Mouse (Mus musculus): ENCODE measurements at regions not wholly inside any gene's neighbourhood (a gene's known extent, or its start where the extent isn't known, plus 50 kb on each side); places are given as distances from the start of the nearest gene placed in this dataset.

- H3K79me2 ChIP-seq (ENCODE audit: control insufficient read depth, insufficient read depth): no peaks in the 10 kb centered on the region
- H3K27me3 ChIP-seq (ENCODE audit: control insufficient read depth, insufficient read depth, insufficient read length): no peaks in the 10 kb centered on the region
- no peaks in the 10 kb centered on the region for H3K36me3 ChIP-seq (ENCODE audit: control insufficient read depth, insufficient read depth)
- no peaks in the 10 kb centered on the region for H3K79me3 ChIP-seq (ENCODE audit: low read depth)
- no peak overlapping the region for H3K4me3 ChIP-seq (ENCODE audit: insufficient read depth, poor library complexity, severe bottlenecking)
- TF ChIP-seq CEBPB (IDR thresholded peaks at IDR 0.05; ENCODE audit: low read depth): no peak
- no peak overlapping the region for H3ac ChIP-seq (ENCODE audit: control insufficient read depth, insufficient read length, low read depth)
These were observed 115.0 kb downstream of the D3Ertd751e start for GRCm38 (mm10) chr3:41857446-41857845.

GRCm38 (mm10) chr3:41862674-41863073 lies 120.3 kb downstream of the D3Ertd751e start:
- Histone ChIP-seq H3K4me3 (ENCODE audit: insufficient read depth, poor library complexity, severe bottlenecking) (no peak overlapping the region), H3ac (ENCODE audit: control insufficient read depth, insufficient read length, low read depth) (no peak overlapping the region), H3K79me3 (ENCODE audit: low read depth) (no peaks in the 10 kb centered on the region), H3K79me2 (ENCODE audit: control insufficient read depth, insufficient read depth) (no peaks in the 10 kb centered on the region), H3K36me3 (ENCODE audit: control insufficient read depth, insufficient read depth) (no peaks in the 10 kb centered on the region), H3K27me3 (ENCODE audit: control insufficient read depth, insufficient read depth, insufficient read length) (no peaks in the 10 kb centered on the region)
- no peak for TF ChIP-seq CTCF (IDR thresholded peaks at IDR 0.05; ENCODE audit: control insufficient read depth, insufficient read depth, insufficient read length)

DNA sequence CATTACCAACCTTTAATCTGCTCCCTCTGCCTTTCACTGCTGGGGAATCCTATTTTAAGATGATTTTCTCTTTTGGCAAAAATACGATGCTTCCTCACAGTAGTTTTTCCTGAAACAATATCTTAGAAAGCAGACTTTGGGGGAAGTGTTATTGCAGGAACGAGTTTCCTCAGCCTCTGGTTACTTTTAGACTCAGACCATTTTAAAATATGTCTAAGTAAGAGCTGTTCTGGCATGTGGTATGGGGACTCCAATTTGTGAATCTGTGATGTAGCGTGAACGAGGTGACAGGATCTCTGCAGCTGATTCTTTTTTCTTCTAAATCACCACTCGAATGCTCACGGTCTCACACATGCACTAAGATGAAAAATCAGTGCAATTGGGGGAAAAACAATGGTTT lies 166.5 kb downstream of the D3Ertd751e start:
- TF ChIP-seq MYOG (IDR thresholded peaks at IDR 0.05; ENCODE audit: control insufficient read depth, extremely low read depth, insufficient read length): no peak
- TF ChIP-seq MAX (IDR thresholded peaks at IDR 0.05): no peak
- no peak for TF ChIP-seq FOSL1 (IDR thresholded peaks at IDR 0.05; ENCODE audit: insufficient read depth, low read length, poor library complexity, severe bottlenecking)
- TF ChIP-seq MYOD1 (IDR thresholded peaks at IDR 0.05; ENCODE audit: control insufficient read depth, insufficient read length, low read depth): no peak
- Histone ChIP-seq H3K4me3 (ENCODE audit: insufficient read depth, poor library complexity, severe bottlenecking) (no peak overlapping the region), H3ac (ENCODE audit: control insufficient read depth, insufficient read length, low read depth) (no peak overlapping the region), H3K79me2 (ENCODE audit: control insufficient read depth, insufficient read depth) (no peaks in the 10 kb centered on the region), H3K79me3 (ENCODE audit: low read depth) (no peaks in the 10 kb centered on the region), H3K27me3 (ENCODE audit: control insufficient read depth, insufficient read depth, insufficient read length) (no peaks in the 10 kb centered on the region), H3K36me3 (ENCODE audit: control insufficient read depth, insufficient read depth) (no peaks in the 10 kb centered on the region)

- Histone ChIP-seq H3K4me3 (ENCODE audit: insufficient read depth, poor library complexity, severe bottlenecking) (no peak overlapping the region), H3K79me3 (ENCODE audit: low read depth) (no peaks in the 10 kb centered on the region), H3K79me2 (ENCODE audit: control insufficient read depth, insufficient read depth) (no peaks in the 10 kb centered on the region), H3ac (ENCODE audit: control insufficient read depth, insufficient read length, low read depth) (no peak overlapping the region), H3K27me3 (ENCODE audit: control insufficient read depth, insufficient read depth, insufficient read length) (no peaks in the 10 kb centered on the region), H3K36me3 (ENCODE audit: control insufficient read depth, insufficient read depth) (no peaks in the 10 kb centered on the region)
- TF ChIP-seq CTCF (IDR thresholded peaks at IDR 0.05; ENCODE audit: control insufficient read depth, insufficient read depth, insufficient read length): no peak
- TF ChIP-seq CEBPB (IDR thresholded peaks at IDR 0.05; ENCODE audit: low read depth): no peak
These were observed 170.8 kb downstream of the D3Ertd751e start for GRCm38 (mm10) chr3:41913190-41913589.

DNA sequence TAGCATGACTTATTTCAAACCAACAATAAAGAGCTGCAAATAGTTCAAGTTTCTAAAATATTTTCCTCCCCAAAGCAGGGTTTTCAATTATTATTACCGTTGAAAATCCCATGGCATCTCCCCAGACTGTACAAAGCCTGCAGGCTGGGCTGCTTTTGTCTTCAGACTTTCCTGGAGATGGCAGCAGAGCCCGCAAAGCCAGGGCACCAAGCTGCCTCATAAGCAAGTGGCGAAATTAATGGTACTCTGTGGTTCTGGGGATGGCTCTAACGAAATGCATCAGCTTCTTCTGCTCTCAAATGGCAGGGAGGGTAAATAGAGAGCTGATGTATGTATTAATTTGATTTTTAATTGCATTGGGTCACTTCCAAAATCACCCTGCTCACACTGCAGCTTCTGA lies 197.4 kb downstream of the D3Ertd751e start:
- Histone ChIP-seq H3K79me3 (ENCODE audit: low read depth) (no peaks in the 10 kb centered on the region), H3K36me3 (ENCODE audit: control insufficient read depth, insufficient read depth) (no peaks in the 10 kb centered on the region), H3K79me2 (ENCODE audit: control insufficient read depth, insufficient read depth) (no peaks in the 10 kb centered on the region), H3K4me3 (ENCODE audit: insufficient read depth, poor library complexity, severe bottlenecking) (no peak overlapping the region), H3ac (ENCODE audit: control insufficient read depth, insufficient read length, low read depth) (no peak overlapping the region), H3K27me3 (ENCODE audit: control insufficient read depth, insufficient read depth, insufficient read length) (no peaks in the 10 kb centered on the region)
- TF ChIP-seq CEBPB (IDR thresholded peaks at IDR 0.05; ENCODE audit: low read depth) (no peak), MYOG (IDR thresholded peaks at IDR 0.05; ENCODE audit: control insufficient read depth, extremely low read depth, insufficient read length) (no peak), CTCF (IDR thresholded peaks at IDR 0.05; ENCODE audit: control insufficient read depth, insufficient read depth, insufficient read length) (no peak), MAX (IDR thresholded peaks at IDR 0.05) (no peak), FOSL1 (IDR thresholded peaks at IDR 0.05; ENCODE audit: insufficient read depth, low read length, poor library complexity, severe bottlenecking) (no peak), MYOD1 (IDR thresholded peaks at IDR 0.05; ENCODE audit: control insufficient read depth, insufficient read length, low read depth) (no peak), USF1 (IDR thresholded peaks at IDR 0.05; ENCODE audit: low read depth) (no peak)

DNA sequence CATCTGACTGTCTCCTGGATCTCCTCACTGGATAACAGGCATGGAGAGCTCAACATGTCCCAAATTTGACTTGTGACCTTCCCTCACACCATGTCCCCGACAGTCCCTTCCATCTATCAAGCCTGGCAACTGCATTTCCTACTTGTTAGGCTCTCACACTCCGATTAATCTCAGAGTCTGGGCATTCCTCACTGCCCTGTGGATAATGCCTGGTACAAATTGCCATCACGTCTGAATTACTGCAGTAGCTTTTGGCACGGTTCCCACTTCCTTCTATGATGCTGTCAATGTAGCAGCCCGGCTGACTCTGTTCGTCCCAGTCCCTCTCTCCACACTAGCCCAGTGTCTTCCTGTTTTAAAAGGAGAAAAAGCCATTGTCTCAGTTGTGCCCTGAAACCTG lies 200.6 kb downstream of the D3Ertd751e start:
- no peaks in the 10 kb centered on the region for H3K27me3 ChIP-seq (ENCODE audit: control insufficient read depth, insufficient read depth, insufficient read length)
- H3K36me3 ChIP-seq (ENCODE audit: control insufficient read depth, insufficient read depth): no peaks in the 10 kb centered on the region
- TF ChIP-seq CEBPB (IDR thresholded peaks at IDR 0.05; ENCODE audit: low read depth): no peak
- TF ChIP-seq USF1 (IDR thresholded peaks at IDR 0.05; ENCODE audit: low read depth): no peak
- TF ChIP-seq MYOD1 (IDR thresholded peaks at IDR 0.05; ENCODE audit: control insufficient read depth, insufficient read length, low read depth): no peak
- TF ChIP-seq CTCF (IDR thresholded peaks at IDR 0.05; ENCODE audit: control insufficient read depth, insufficient read depth, insufficient read length): no peak
- TF ChIP-seq MAX (IDR thresholded peaks at IDR 0.05): no peak
- TF ChIP-seq FOSL1 (IDR thresholded peaks at IDR 0.05; ENCODE audit: insufficient read depth, low read length, poor library complexity, severe bottlenecking): no peak
- no peaks in the 10 kb centered on the region for H3K79me3 ChIP-seq (ENCODE audit: low read depth)
- no peaks in the 10 kb centered on the region for H3K79me2 ChIP-seq (ENCODE audit: control insufficient read depth, insufficient read depth)
- H3K4me3 ChIP-seq (ENCODE audit: insufficient read depth, poor library complexity, severe bottlenecking): no peak overlapping the region
- no peak overlapping the region for H3ac ChIP-seq (ENCODE audit: control insufficient read depth, insufficient read length, low read depth)

DNA sequence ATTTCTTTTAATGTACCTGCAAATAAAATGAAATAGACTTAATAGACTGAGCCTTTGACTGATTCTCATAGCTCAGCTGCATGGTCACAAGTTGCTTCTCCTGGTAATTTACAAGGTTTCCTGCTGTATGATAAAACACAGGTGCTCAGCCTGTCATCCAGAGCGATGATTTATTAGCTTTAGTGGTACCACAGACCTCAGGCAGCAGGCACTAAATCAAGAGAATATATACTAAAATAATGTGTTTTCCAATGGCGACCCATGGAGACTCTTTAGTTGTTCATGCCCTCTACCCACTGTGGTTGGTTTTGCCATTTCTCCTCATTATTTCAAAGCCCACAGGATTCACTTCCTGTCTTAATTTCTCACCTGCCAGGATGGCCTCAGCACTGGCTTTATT lies 207.0 kb downstream of the D3Ertd751e start:
- no peaks in the 10 kb centered on the region for H3K79me2 ChIP-seq (ENCODE audit: control insufficient read depth, insufficient read depth)
- H3K27me3 ChIP-seq (ENCODE audit: control insufficient read depth, insufficient read depth, insufficient read length): no peaks in the 10 kb centered on the region
- no peak overlapping the region for H3ac ChIP-seq (ENCODE audit: control insufficient read depth, insufficient read length, low read depth)
- no peaks in the 10 kb centered on the region for H3K79me3 ChIP-seq (ENCODE audit: low read depth)
- H3K4me3 ChIP-seq (ENCODE audit: insufficient read depth, poor library complexity, severe bottlenecking): no peak overlapping the region
- no peak for TF ChIP-seq USF1 (IDR thresholded peaks at IDR 0.05; ENCODE audit: low read depth)
- no peak for TF ChIP-seq FOSL1 (IDR thresholded peaks at IDR 0.05; ENCODE audit: insufficient read depth, low read length, poor library complexity, severe bottlenecking)
- no peak for TF ChIP-seq MYOG (IDR thresholded peaks at IDR 0.05; ENCODE audit: control insufficient read depth, extremely low read depth, insufficient read length)
- TF ChIP-seq CEBPB (IDR thresholded peaks at IDR 0.05; ENCODE audit: low read depth): no peak
- no peak for TF ChIP-seq MAX (IDR thresholded peaks at IDR 0.05)
- TF ChIP-seq CTCF (IDR thresholded peaks at IDR 0.05; ENCODE audit: control insufficient read depth, insufficient read depth, insufficient read length): no peak
- no peak for TF ChIP-seq MYOD1 (IDR thresholded peaks at IDR 0.05; ENCODE audit: control insufficient read depth, insufficient read length, low read depth)
- no peaks in the 10 kb centered on the region for H3K36me3 ChIP-seq (ENCODE audit: control insufficient read depth, insufficient read depth)

Data from C2C12 (cell line).